Mouse (Mus musculus) MEL (cell line): ENCODE measurements around the gene Gfod1. TPM values are rescaled to one million over a fixed set of nuclear protein-coding genes. Genes with fewer than 3 reads are reported as not detected.

Source experiments
- DNase-seq: peaks from one replicate; pipeline ENCODE4 v3.0.0; 2011; ENCODE audit warnings: low read depth, low spot score
- H3K27ac ChIP-seq: 2 replicates; pipeline ENCODE4 v1.5.1; 2012; ENCODE audit warnings: low read depth, mild to moderate bottlenecking, control low read depth, low read length, moderate library complexity; ENCODE audit not compliant: control insufficient read depth
- H3K27me3 ChIP-seq, 2 experiments: fragments of 150-350 bp in 1 of 2; sonication (generic) in 1 of 2; 2 replicates each; pipeline ENCODE4 v1.6.1; 2012; ENCODE audit warnings: low read length in 2 of 2, mild to moderate bottlenecking in 2 of 2, improper control_type of control experiment in 1 of 2, moderate library complexity in 1 of 2; ENCODE audit not compliant: insufficient read depth in 2 of 2, control insufficient read depth in 1 of 2
- H3K36me3 ChIP-seq, 2 experiments: 2 replicates each; pipeline ENCODE4 v1.6.1; 2012 to 2014; ENCODE audit warnings: low read length in 2 of 2, improper control_type of control experiment in 1 of 2, inconsistent platforms in 1 of 2, mild to moderate bottlenecking in 1 of 2; ENCODE audit not compliant: insufficient read depth in 2 of 2, control insufficient read depth in 1 of 2
- H3K4me1 ChIP-seq, 2 experiments: fragments of 150-350 bp in 1 of 2; sonication (generic) in 1 of 2; 2 replicates each; pipeline ENCODE4 v1.6.1; 2012; ENCODE audit warnings: low read length in 2 of 2, improper control_type of control experiment in 1 of 2, mild to moderate bottlenecking in 1 of 2; ENCODE audit not compliant: insufficient read depth in 2 of 2, control insufficient read depth in 1 of 2
- H3K4me3 ChIP-seq, 2 experiments: fragments of 150-350 bp in 1 of 2; sonication (generic) in 1 of 2; 2 replicates each; pipeline ENCODE4 v1.5.1; 2012; ENCODE audit warnings: low read depth in 2 of 2, low read length in 2 of 2, mild to moderate bottlenecking in 2 of 2, moderate library complexity in 2 of 2, control low read depth in 1 of 2, improper control_type of control experiment in 1 of 2; ENCODE audit not compliant: control insufficient read depth in 1 of 2, insufficient read depth in 1 of 2
- H3K79me2 ChIP-seq: 2 replicates; pipeline ENCODE4 v1.6.1; 2012; ENCODE audit warnings: mild to moderate bottlenecking, low read length, moderate library complexity; ENCODE audit not compliant: control insufficient read depth, poor library complexity, insufficient read depth
- H3K9ac ChIP-seq: 2 replicates; pipeline ENCODE4 v1.6.1; 2012; ENCODE audit warnings: low read depth, mild to moderate bottlenecking, control low read depth, low read length, moderate library complexity; ENCODE audit not compliant: control insufficient read depth, poor library complexity, severe bottlenecking
- H3K9me3 ChIP-seq: fragments of 150-350 bp; sonication (generic); replicated peaks from 2 replicates; pipeline ENCODE4 v1.6.1; 2012; ENCODE audit warnings: mild to moderate bottlenecking, low read length, improper control_type of control experiment, moderate library complexity; ENCODE audit not compliant: insufficient read depth
- CHD2 ChIP-seq: IDR thresholded peaks from 2 replicates; pipeline ENCODE4 v1.6.1; 2011; ENCODE audit warnings: low read length, improper control_type of control experiment
- ETS1 ChIP-seq: IDR thresholded peaks from 2 replicates; pipeline ENCODE4 v1.6.1; 2012; ENCODE audit warnings: low read depth, mild to moderate bottlenecking, inconsistent platforms, low read length, improper control_type of control experiment, moderate library complexity
- GATA1 ChIP-seq: IDR thresholded peaks from 2 replicates; pipeline ENCODE4 v1.6.1; 2011; ENCODE audit warnings: low read depth, low read length, improper control_type of control experiment
- KAT2A ChIP-seq: conservative IDR thresholded peaks from 2 replicates; pipeline ENCODE4 v1.6.1; 2012; ENCODE audit warnings: low read depth, low read length, improper control_type of control experiment, inconsistent platforms
- MAZ ChIP-seq: IDR thresholded peaks from 2 replicates; pipeline ENCODE4 v1.6.1; 2012; ENCODE audit warnings: low read depth, mild to moderate bottlenecking, inconsistent platforms, low read length, improper control_type of control experiment
- MYB ChIP-seq: IDR thresholded peaks from 2 replicates; pipeline ENCODE4 v1.6.1; 2011; ENCODE audit warnings: mild to moderate bottlenecking, low read depth, low read length, improper control_type of control experiment
- MYC ChIP-seq: IDR thresholded peaks from 2 replicates; pipeline ENCODE4 v1.6.1; 2011; ENCODE audit warnings: low read depth, mild to moderate bottlenecking, low read length, improper control_type of control experiment, moderate library complexity
- NELFE ChIP-seq: IDR thresholded peaks from 2 replicates; pipeline ENCODE4 v1.6.1; 2011; ENCODE audit warnings: low read depth, low read length, improper control_type of control experiment
- POLR2A ChIP-seq, 2 experiments: IDR thresholded peaks; 2 replicates each; pipeline ENCODE4 v1.6.1; 2011 to 2012; ENCODE audit warnings: low read length in 2 of 2, mild to moderate bottlenecking in 2 of 2, control low read depth in 1 of 2, improper control_type of control experiment in 1 of 2, low read depth in 1 of 2, moderate library complexity in 1 of 2; ENCODE audit not compliant: control insufficient read depth in 1 of 2, insufficient read depth in 1 of 2, poor library complexity in 1 of 2
- RCOR1 ChIP-seq: IDR thresholded peaks from 2 replicates; pipeline ENCODE4 v1.6.1; 2012; ENCODE audit warnings: low read depth, mild to moderate bottlenecking, inconsistent platforms, low read length, improper control_type of control experiment
- SMC3 ChIP-seq: IDR thresholded peaks from 2 replicates; pipeline ENCODE4 v1.6.1; 2011; ENCODE audit warnings: low read depth, low read length, improper control_type of control experiment
- TBP ChIP-seq: IDR thresholded peaks from 2 replicates; pipeline ENCODE4 v1.8.0; 2011; ENCODE audit warnings: low read depth, low read length, improper control_type of control experiment
- TCF12 ChIP-seq: IDR thresholded peaks from 2 replicates; pipeline ENCODE4 v1.6.1; 2014; ENCODE audit warnings: low read depth, mild to moderate bottlenecking, inconsistent platforms, low read length, improper control_type of control experiment, moderate library complexity
- UBTF ChIP-seq: IDR thresholded peaks from 2 replicates; pipeline ENCODE4 v1.6.1; 2012; ENCODE audit warnings: low read depth, mild to moderate bottlenecking, inconsistent platforms, low read length, improper control_type of control experiment, moderate library complexity, borderline replicate concordance; ENCODE audit not compliant: insufficient read depth
- ZKSCAN1 ChIP-seq: IDR thresholded peaks from 2 replicates; pipeline ENCODE4 v1.6.1; 2012; ENCODE audit warnings: low read depth, mild to moderate bottlenecking, inconsistent platforms, low read length, improper control_type of control experiment, moderate library complexity
- polyA plus RNA-seq, 2 experiments: library from polyadenylated mRNA; stranded (reverse) in 1 of 2; unstranded in 1 of 2; fragments of >175 nt in 1 of 2; fragments of >200 nt in 1 of 2; gene quantifications; 2 replicates each; pipeline versions ENCODE4 v1.2.1 to v1.2.4; 2012; ENCODE audit warnings: low replicate concordance in 2 of 2, low read depth in 1 of 2; ENCODE audit not compliant: insufficient read length in 2 of 2, insufficient read depth in 1 of 2, missing spikeins in 1 of 2
- total RNA-seq: library from RNA; depleted of rRNA; stranded (reverse); fragments of 300-350 nt; gene quantifications from 2 replicates; pipeline ENCODE4 v1.2.3, GENCODE M21; 2012

Gfod1 gene
- total and polyA plus RNA-seq, 3 experiments = 0.27 to 0.93 TPM; not detected in 1

DNA sequence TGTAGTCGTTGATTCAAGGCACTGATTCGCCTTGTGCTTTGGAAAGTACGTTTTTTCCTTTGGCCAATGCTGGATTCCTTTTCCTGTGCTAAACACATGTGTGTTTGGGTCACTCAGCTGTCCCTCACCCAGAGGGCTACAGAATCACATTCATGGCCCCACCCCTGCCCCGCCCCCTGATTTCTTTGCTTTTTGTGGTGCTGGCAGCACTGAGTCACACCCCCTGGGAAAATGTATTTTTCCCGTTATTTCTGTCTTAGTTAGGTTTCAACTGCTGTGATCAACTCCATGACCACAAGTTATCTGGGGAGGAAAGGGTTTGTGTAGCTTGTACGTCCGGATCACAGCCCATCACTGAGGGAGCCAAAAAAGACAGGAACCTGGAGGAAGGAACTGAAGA, 17.1 kb downstream of the Gfod1 start:
- Histone ChIP-seq H3K27me3 (no peaks in the 10 kb centered on the region), H3K79me2 (no peaks in the 10 kb centered on the region), H3K4me1 (no peaks in the 10 kb centered on the region), H3K36me3 (no peaks in the 10 kb centered on the region), H3K9me3 (no peaks in the 10 kb centered on the region), H3K4me3 (no peak overlapping the region), H3K27ac (no peak overlapping the region), H3K9ac (no peak overlapping the region)
- no peak for TF ChIP-seq POLR2A (IDR thresholded peaks at IDR 0.05; ENCODE audit: control insufficient read depth in 1 of 2, insufficient read depth in 1 of 2, low read depth in 1 of 2, low read length in 2 of 2, poor library complexity in 1 of 2)
- no peak for TF ChIP-seq SMC3
- TF ChIP-seq UBTF = no peak
- no peak for TF ChIP-seq RCOR1
- TF ChIP-seq ETS1 = no peak
- DNase-seq = no peak

DNA sequence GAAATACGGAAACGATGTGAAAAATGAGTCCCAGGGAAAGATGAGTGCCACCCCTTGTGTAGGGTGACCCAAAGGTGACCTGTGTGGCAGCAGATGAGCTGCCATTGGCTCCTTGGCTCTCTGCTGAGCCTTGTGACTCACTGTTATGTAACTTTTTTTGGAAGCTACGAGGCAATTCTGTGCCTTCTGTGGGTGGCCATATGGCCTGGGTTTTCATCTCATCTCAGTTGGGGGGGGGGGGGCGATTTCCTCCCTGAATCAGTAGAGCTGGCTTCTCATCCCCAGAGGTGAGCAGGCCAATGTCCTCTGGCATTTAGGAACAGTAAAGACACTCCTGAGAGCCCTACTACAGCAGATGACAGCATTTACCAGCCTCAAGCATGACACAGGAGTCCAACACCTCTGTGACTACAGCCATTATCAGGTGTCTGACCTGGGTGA, 19.2 kb downstream of the Gfod1 start:
- Histone ChIP-seq H3K9me3 (no peaks in the 10 kb centered on the region), H3K36me3 (no peaks in the 10 kb centered on the region)
- TF ChIP-seq MYC (no peak), TBP (no peak)

DNA sequence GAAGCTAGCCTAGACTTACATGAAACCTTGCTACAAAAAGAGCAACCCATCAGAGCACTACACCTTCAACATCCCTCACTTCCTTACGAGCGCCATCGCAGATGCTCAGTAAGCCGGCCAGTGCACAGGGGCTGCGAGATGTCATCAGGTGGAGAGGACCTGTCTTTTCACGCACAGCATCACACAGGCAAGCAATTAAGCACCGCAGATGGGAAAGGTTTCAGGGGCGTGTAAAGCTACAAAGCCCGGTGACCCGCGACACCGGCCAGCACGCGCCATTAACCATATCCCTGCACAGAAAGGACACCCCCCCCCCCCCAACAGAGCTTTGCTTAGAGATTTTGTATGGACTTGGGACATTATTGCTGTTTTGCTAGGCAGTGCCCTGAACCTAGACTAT, 30.1 kb downstream of the Gfod1 start:
- DNase-seq = no peak
- no peaks in the 10 kb centered on the region; a peak in 1 of 4 replicates for H3K27me3 ChIP-seq
- no peaks in the 10 kb centered on the region for H3K9me3 ChIP-seq
- H3K79me2 ChIP-seq = no peaks in the 10 kb centered on the region
- H3K27ac ChIP-seq = no peak overlapping the region
- TF ChIP-seq NELFE (no peak), ZKSCAN1 (no peak), TCF12 (no peak), UBTF (no peak), CHD2 (no peak), KAT2A (no peak), MAZ (no peak), MYB (no peak), ETS1 (no peak), GATA1 (no peak)
- TF ChIP-seq, all 39 proteins: peak for 0
- Histone ChIP-seq H3K4me3 (no peak overlapping the region), H3K36me3 (no peaks in the 10 kb centered on the region; a peak in 1 of 4 replicates), H3K4me1 (peaks cover 0 to 3% of the 10 kb centered on the region in 2 experiments; a peak in 2 of 4 replicates), H3K9ac (no peak overlapping the region)

More for the DNA sequence above, 19.2 kb downstream of the Gfod1 start:
- Histone ChIP-seq H3K4me3 (no peak overlapping the region), H3K79me2 (no peaks in the 10 kb centered on the region), H3K27me3 (no peaks in the 10 kb centered on the region), H3K4me1 (no peaks in the 10 kb centered on the region), H3K9ac (no peak overlapping the region), H3K27ac (no peak overlapping the region)
- DNase-seq = no peak
